Mouse (Mus musculus) liver, embryonic 13.5 days (tissue): ENCODE results near the gene Shld1. TPM values are rescaled to one million over a fixed set of nuclear protein-coding genes. Genes with fewer than 3 reads are reported as not detected.

ENCODE experiments used
- ATAC-seq: fragments of 200-750 bp; cut with Nextera tagmentation; 2 replicates; pipeline ENCODE4 v1.8.0; 2017; ENCODE audit warnings: low read depth, mild to moderate bottlenecking, moderate number of reproducible peaks, moderate library complexity
- DNase-seq: peaks from one replicate; pipeline ENCODE4 v3.0.0; 2022
- H3K27ac ChIP-seq: fragments of 300-500 bp; sonication (generic); 2 replicates; pipeline ENCODE4 v1.5.1; 2015; ENCODE audit warnings: moderate library complexity, mild to moderate bottlenecking, inconsistent platforms
- H3K27me3 ChIP-seq: fragments of 300-500 bp; sonication (generic); 2 replicates; pipeline ENCODE4 v1.6.1; 2015; ENCODE audit warnings: mild to moderate bottlenecking, inconsistent platforms
- H3K36me3 ChIP-seq: fragments of 300-500 bp; sonication (generic); 2 replicates; pipeline ENCODE4 v1.6.1; 2015; ENCODE audit warnings: mild to moderate bottlenecking, inconsistent platforms
- H3K4me1 ChIP-seq: fragments of 300-500 bp; sonication (generic); replicated peaks from 2 replicates; pipeline ENCODE4 v1.6.1; 2015; ENCODE audit warnings: inconsistent platforms
- H3K4me2 ChIP-seq: fragments of 300-500 bp; sonication (generic); 2 replicates; pipeline ENCODE4 v1.6.1; 2015; ENCODE audit warnings: inconsistent platforms, mild to moderate bottlenecking, moderate library complexity
- H3K4me3 ChIP-seq: fragments of 300-500 bp; sonication (generic); replicated peaks from 2 replicates; pipeline ENCODE4 v1.5.1; 2015; ENCODE audit warnings: mild to moderate bottlenecking, inconsistent platforms
- H3K9ac ChIP-seq: fragments of 300-500 bp; sonication (generic); 2 replicates; pipeline ENCODE4 v1.6.1; 2015; ENCODE audit warnings: mild to moderate bottlenecking, inconsistent platforms
- H3K9me3 ChIP-seq: fragments of 300-500 bp; sonication (generic); replicated peaks from 2 replicates; pipeline ENCODE4 v1.6.1; 2016; ENCODE audit warnings: inconsistent platforms
- WGBS: fragments of 180-500 bp; shearing (Covaris S2); methylation state at CpG from one replicate; pipeline ENCODE4 v1.1.7; 2015; ENCODE audit not compliant: insufficient replicate concordance; 5-methylcytosine and 5-hydroxymethylcytosine counted together
- polyA plus RNA-seq: library from polyadenylated mRNA; unstranded; fragments of >200 nt; fragmentation: Nextera tagmentation; extraction: Ambion mirVana; gene quantifications from 2 replicates; pipeline ENCODE4 v1.2.1, GENCODE M21; 2015

Gene Shld1
- polyA plus RNA-seq, 1 experiment from 2014 or later, result 12.1 TPM

- 66% methylated on average over 9 of the region's 9 CpGs for WGBS
- no peak overlapping the region for H3K4me2 ChIP-seq
- no peaks in the 10 kb centered on the region for H3K27me3 ChIP-seq
- ATAC-seq (no peak), DNase-seq (no peak)
- H3K4me3 ChIP-seq, result no peak overlapping the region
- no peak overlapping the region for H3K27ac ChIP-seq
- H3K4me1 ChIP-seq, result peaks cover 12% of the 10 kb centered on the region; the same call in 1 of the 2 replicates
- no peak overlapping the region for H3K9ac ChIP-seq
- no peaks in the 10 kb centered on the region for H3K9me3 ChIP-seq
- H3K36me3 ChIP-seq, result no peaks in the 10 kb centered on the region
These were observed 38.7 kb downstream of the Shld1 start for GRCm38 (mm10) chr2:132725376-132725905.

DNA sequence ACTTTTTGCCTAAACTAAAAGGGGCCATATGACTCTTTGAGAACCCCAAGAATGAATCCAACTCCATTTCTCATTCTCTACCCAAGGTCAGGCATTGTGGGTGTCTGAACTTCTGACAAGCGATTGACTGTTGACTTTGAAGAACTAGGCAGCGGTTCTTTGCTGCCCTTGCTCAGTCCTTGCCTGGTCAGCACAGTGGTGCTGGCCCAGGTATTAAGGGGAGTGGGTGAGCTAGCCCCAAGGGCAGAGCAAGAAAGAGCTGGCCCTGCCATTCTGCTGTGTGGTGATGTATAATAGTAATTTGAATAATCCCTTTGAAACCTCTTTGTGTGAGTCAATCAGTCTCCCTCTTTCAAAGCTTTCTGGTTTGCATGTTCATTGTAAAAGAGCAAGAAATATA, 39.4 kb downstream of the Shld1 start:
- ATAC-seq (no peak), DNase-seq (no peak)
- peaks cover 12% of the 10 kb centered on the region; the same call in 1 of the 2 replicates for H3K4me1 ChIP-seq
- H3K27ac ChIP-seq, result no peak overlapping the region
- no peaks in the 10 kb centered on the region for H3K36me3 ChIP-seq
- WGBS, result 75% methylated on average over 2 of the region's 2 CpGs
- H3K9me3 ChIP-seq, result no peaks in the 10 kb centered on the region
- H3K9ac ChIP-seq, result no peak overlapping the region
- no peaks in the 10 kb centered on the region for H3K27me3 ChIP-seq
- no peak overlapping the region for H3K4me3 ChIP-seq
- H3K4me2 ChIP-seq, result no peak overlapping the region

DNA sequence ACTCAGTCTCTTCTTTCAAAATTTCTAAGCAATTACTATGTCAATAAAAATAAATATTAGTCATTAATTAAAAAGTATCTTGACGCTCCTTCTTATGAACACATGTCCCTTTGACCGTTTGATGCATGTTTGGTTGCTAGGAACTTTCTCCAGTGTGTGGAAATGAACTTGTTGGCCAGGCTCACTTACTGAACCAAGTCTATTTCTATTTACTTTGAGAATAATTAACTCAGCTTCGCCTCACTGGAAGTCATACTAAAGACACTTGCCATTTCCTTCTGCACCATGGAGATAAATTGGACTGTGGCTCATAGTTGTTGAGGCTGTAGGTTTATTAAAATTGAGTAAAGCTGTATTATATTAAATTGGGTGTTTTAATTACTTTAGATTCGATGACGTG, 46.2 kb downstream of the Shld1 start:
- H3K27ac ChIP-seq, result no peak overlapping the region
- H3K4me1 ChIP-seq, result no peaks in the 10 kb centered on the region
- no peaks in the 10 kb centered on the region for H3K27me3 ChIP-seq
- ATAC-seq (no peak), DNase-seq (no peak)
- H3K4me2 ChIP-seq, result no peak overlapping the region
- no peaks in the 10 kb centered on the region for H3K9me3 ChIP-seq
- H3K36me3 ChIP-seq, result no peaks in the 10 kb centered on the region
- 74% methylated on average over 5 of the region's 5 CpGs for WGBS
- H3K9ac ChIP-seq, result no peak overlapping the region
- H3K4me3 ChIP-seq, result no peak overlapping the region

DNA sequence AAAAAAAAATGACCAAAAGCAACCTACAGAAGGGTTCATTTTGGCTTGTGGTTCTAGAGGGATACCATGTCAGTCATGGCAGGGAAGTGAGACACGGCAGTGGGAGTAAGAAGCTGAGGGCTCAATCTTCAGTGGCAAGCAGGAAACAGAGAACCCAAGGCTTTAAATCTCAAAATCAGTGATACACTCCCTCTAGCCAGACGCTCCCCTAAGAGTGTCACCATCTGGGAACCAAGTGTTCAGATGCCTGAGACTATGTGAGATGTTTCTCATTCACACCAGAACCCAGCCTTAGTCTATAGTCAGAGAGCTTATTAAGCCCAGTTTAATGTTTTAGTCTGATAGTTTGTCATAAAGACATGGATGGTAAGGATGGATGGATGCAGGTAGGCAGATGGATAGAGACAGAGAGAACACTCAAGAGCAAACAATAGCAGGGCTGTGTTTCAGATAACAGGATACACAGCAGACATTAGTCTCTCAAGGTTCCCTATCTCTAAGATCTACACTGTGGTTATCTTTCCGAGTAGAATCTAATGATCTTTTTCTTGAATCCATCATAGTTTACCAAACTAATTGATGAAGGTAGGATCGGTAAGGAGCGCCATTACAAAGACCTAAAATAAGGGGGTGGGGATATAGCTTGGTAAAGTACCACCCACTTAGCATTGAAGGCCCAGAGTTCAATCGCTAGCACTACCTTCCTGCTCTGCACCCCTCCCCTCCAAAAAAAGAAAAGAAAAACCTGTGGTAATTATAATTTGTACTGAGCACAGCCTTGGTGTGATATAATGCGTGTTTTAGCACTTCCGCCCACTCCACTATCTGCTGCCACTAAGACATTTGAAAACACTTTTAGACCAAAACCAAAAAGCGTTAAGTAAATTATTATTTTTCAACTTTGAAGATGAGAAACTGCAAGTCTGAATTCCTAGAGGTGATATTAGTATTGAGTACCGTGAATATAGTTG, 47.2 kb downstream of the Shld1 start:
- H3K9ac ChIP-seq, result no peak overlapping the region
- no peaks in the 10 kb centered on the region for H3K27me3 ChIP-seq
- no peaks in the 10 kb centered on the region for H3K9me3 ChIP-seq
- WGBS, result 78% methylated on average over 10 of the region's 10 CpGs
- H3K36me3 ChIP-seq, result no peaks in the 10 kb centered on the region
- no peak overlapping the region for H3K27ac ChIP-seq
- ATAC-seq, result no peak
- H3K4me3 ChIP-seq, result no peak overlapping the region
- no peaks in the 10 kb centered on the region for H3K4me1 ChIP-seq
- no peak overlapping the region for H3K4me2 ChIP-seq
- DNase-seq, result no peak

- H3K4me3 ChIP-seq, result no peak overlapping the region
- WGBS, result 57% methylated on average over 2 of the region's 2 CpGs
- ATAC-seq (no peak), DNase-seq (no peak)
- no peaks in the 10 kb centered on the region for H3K9me3 ChIP-seq
- no peak overlapping the region for H3K27ac ChIP-seq
- no peaks in the 10 kb centered on the region for H3K27me3 ChIP-seq
- no peaks in the 10 kb centered on the region for H3K4me1 ChIP-seq
- H3K36me3 ChIP-seq, result no peaks in the 10 kb centered on the region
- no peak overlapping the region for H3K4me2 ChIP-seq
- H3K9ac ChIP-seq, result no peak overlapping the region
These were observed 52.2 kb downstream of the Shld1 start for GRCm38 (mm10) chr2:132738816-132739432.

GRCm38 (mm10) chr2:132741862-132742347, 55.2 kb downstream of the Shld1 start:
- Histone ChIP-seq H3K27me3 (no peaks in the 10 kb centered on the region), H3K9ac (no peak overlapping the region), H3K9me3 (no peaks in the 10 kb centered on the region), H3K36me3 (no peaks in the 10 kb centered on the region), H3K27ac (no peak overlapping the region), H3K4me1 (no peaks in the 10 kb centered on the region), H3K4me3 (no peak overlapping the region), H3K4me2 (no peak overlapping the region)
- ATAC-seq (no peak), DNase-seq (no peak)
- 77% methylated on average over 8 of the region's 8 CpGs for WGBS

GRCm38 (mm10) chr2:132744866-132745265, 58.1 kb downstream of the Shld1 start:
- no peaks in the 10 kb centered on the region for H3K9me3 ChIP-seq
- H3K27ac ChIP-seq, result no peak overlapping the region
- no peak overlapping the region for H3K4me2 ChIP-seq
- H3K27me3 ChIP-seq, result no peaks in the 10 kb centered on the region
- no peaks in the 10 kb centered on the region for H3K4me1 ChIP-seq
- ATAC-seq, result no peak
- H3K36me3 ChIP-seq, result no peaks in the 10 kb centered on the region
- no peak overlapping the region for H3K9ac ChIP-seq
- WGBS, result 78% methylated on average over 5 of the region's 5 CpGs
- H3K4me3 ChIP-seq, result no peak overlapping the region
- DNase-seq, result no peak

DNA sequence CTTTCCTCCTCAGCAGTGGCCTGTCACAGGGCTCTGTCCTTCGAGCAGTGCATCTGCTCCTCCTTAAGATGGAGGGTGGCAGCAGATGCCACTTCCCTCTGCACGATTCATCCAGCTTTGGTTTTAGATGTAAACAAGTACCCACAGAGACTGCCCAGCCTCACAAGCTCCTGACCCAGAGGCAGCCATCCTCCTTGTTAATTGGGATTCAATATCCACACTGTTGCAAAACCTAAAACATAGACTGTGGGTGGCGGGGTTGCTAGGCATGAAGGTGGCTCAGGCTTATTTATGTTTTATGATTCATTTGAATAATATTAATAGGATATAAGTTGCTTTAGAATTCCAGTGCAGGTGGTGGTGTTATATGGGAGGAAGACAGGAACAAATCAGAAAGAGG, 59.4 kb downstream of the Shld1 start:
- 66% methylated on average over 3 of the region's 3 CpGs for WGBS
- no peak overlapping the region for H3K4me2 ChIP-seq
- H3K27me3 ChIP-seq, result no peaks in the 10 kb centered on the region
- H3K27ac ChIP-seq, result no peak overlapping the region
- H3K9ac ChIP-seq, result no peak overlapping the region
- no peaks in the 10 kb centered on the region for H3K4me1 ChIP-seq
- H3K36me3 ChIP-seq, result no peaks in the 10 kb centered on the region
- no peaks in the 10 kb centered on the region for H3K9me3 ChIP-seq
- no peak for ATAC-seq
- DNase-seq, result no peak
- no peak overlapping the region for H3K4me3 ChIP-seq

- H3K9me3 ChIP-seq, result no peaks in the 10 kb centered on the region
- no peak overlapping the region for H3K9ac ChIP-seq
- no peak overlapping the region for H3K4me3 ChIP-seq
- no peaks in the 10 kb centered on the region for H3K36me3 ChIP-seq
- no peaks in the 10 kb centered on the region for H3K4me1 ChIP-seq
- DNase-seq, result no peak
- ATAC-seq, result no peak
- no peaks in the 10 kb centered on the region for H3K27me3 ChIP-seq
- H3K4me2 ChIP-seq, result no peak overlapping the region
- no peak overlapping the region for H3K27ac ChIP-seq
These were observed 64.0 kb downstream of the Shld1 start for GRCm38 (mm10) chr2:132750726-132751125.

GRCm38 (mm10) chr2:132751141-132752066, 64.7 kb downstream of the Shld1 start:
- H3K36me3 ChIP-seq, result no peaks in the 10 kb centered on the region
- no peak overlapping the region for H3K4me2 ChIP-seq
- no peaks in the 10 kb centered on the region for H3K27me3 ChIP-seq
- ATAC-seq, result no peak
- no peaks in the 10 kb centered on the region for H3K9me3 ChIP-seq
- 65% methylated on average over 15 of the region's 15 CpGs for WGBS
- H3K27ac ChIP-seq, result no peak overlapping the region
- DNase-seq, result no peak
- no peak overlapping the region for H3K4me3 ChIP-seq
- no peaks in the 10 kb centered on the region for H3K4me1 ChIP-seq
- no peak overlapping the region for H3K9ac ChIP-seq

DNA sequence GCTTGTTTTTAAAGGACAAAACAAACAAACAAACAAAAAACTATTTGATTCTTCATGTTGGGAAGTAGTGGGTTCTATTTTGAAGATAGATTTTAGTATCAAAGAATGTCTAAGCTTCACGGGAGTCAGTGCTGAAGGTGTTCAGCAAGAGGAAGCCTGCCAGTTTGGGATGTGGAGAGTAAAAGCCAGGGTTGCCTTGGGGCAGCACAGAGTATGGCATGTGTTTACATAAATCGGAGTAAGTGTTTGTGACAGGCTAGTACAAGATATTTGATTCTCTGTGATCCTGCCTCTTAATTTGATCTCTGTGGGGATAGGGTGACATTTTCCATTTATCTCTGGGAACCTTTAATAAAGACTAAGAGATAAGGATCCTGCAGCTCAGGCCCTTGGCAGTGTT, 65.7 kb downstream of the Shld1 start:
- ATAC-seq, result no peak
- no peaks in the 10 kb centered on the region for H3K9me3 ChIP-seq

More for the DNA sequence above, 65.7 kb downstream of the Shld1 start:
- 57% methylated on average over 2 of the region's 2 CpGs for WGBS
- no peak overlapping the region for H3K4me2 ChIP-seq
- H3K36me3 ChIP-seq, result no peaks in the 10 kb centered on the region
- H3K4me1 ChIP-seq, result no peaks in the 10 kb centered on the region
- no peak for DNase-seq
- no peak overlapping the region for H3K4me3 ChIP-seq
- no peaks in the 10 kb centered on the region for H3K27me3 ChIP-seq
- H3K9ac ChIP-seq, result no peak overlapping the region
- no peak overlapping the region for H3K27ac ChIP-seq
